Mouse (Mus musculus): ENCODE data around the gene Usp16.
"Not testable (repeated sequence)": the region's sequence is repeated elsewhere in the genome, so short reads cannot be mapped to it uniquely, and the experiment has no call there.

Gene Usp16

DNA sequence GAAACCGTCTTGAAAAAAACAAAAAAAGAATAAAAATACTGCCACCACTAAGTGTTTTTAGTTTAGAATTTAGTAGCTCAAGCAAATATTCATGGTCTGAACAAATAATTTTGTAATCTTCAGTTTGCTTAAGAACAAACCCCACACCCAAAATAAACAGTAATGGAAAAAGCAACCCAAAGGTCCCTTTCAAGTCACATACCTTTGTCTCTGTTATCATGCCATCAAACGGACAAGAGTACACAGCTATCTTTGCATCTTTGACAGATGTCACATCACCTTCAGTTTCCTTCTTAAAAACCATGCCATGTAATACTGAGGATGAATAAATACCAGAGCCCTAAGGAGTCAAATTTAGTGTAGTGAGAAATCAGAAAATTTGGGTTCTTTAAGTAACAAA, 34.1 kb downstream of the Usp16 start:
- no peak for DNase-seq

DNA sequence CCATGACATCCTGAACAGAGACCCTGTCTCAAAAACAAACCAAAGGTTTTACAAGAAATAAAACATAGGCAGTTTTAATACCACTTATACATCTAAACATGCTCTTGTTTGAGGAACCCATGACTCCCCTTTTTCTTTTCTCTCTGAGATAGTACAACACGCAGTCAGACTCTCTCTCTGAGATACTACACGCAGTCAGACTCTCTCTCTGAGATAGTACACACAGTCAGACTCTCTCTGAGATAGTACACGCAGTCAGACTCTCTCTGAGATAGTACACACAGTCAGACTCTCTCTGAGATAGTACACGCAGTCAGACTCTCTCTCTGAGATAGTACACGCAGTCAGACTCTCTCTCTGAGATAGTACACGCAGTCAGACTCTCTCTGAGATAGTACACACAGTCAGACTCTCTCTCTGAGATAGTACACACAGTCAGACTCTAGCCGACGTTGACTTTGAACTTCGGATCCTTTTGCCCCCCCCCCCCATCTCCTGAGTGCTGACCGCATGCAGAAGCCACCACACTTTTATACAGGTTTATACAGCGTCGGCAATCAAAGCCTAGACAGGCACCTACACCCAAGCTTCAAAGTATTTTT, 37.8 kb downstream of the Usp16 start:
- not testable (repeated sequence) for DNase-seq

DNA sequence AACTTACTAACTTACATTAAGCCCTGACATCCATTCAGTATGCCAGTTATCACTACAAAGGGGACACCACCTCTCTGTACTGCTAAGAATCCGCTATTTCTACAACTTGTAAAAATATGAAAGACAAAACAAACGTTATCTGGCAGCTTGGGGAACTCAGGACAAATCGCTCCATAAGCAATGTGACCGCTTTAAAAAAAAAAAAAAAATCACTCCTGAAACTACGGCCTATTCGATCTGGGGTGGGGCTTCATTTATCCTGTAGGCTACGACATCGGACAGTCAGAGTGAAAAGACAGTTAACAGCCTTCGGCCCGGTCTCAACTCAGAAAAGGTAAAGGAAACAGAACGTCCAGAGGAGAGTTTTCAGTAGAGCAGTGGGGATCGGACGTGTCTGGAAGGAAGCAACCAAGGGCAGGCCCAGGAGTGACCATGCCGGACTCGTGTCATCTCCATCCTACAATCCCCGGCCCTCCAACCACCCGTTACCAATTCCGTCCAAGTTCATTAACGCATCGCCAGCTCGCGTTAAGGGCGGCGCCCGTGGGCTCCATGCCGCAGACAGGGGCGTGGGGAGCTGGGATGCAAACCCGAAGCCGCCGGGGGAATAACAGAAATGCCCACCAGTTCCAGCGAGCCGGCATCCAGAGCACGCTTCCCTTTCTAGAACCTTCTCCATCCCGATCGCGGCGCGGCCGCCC, 40.6 kb downstream of the Usp16 start:
- no peak for DNase-seq

DNA sequence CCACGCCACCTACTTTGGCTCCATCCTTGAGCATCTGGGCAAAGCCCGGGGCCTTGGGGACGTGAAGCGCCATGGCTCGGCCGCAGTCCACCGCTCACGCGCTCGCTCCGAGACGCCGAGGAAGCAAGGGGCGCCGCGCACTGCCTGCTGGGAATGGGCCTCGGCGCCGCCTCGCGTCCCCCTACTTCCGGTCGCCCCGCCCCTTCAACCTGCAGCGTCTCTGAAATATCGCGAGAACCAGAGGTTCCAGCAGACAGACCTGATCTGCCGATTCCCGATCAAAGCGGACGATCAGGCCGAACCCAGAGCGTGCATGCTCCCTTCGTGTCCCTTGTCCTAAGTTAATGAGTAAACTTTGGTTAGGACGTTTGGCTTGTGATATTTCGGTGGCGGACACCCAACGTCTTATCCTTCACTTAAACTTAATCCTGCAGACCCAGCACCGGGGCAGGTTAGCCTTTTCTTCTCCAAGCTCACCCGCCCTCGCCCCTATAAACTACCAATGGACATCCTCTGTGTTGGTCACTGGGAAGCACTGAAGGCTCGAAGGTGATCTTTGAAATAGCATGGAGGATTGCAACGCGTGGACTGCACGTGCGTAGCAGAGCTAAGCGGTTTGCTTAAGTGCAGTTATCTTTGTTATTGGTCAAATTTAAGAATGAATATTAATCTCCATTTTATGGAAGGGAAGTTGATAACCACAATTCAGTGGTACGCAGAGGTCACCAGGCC, 41.4 kb downstream of the Usp16 start, which contains the start of gene Cct8:
Cct8 (minus strand) TSS at position 158 of the 732 bp plus-strand sequence.
- DNase-seq, result peak; percentile 96

DNA sequence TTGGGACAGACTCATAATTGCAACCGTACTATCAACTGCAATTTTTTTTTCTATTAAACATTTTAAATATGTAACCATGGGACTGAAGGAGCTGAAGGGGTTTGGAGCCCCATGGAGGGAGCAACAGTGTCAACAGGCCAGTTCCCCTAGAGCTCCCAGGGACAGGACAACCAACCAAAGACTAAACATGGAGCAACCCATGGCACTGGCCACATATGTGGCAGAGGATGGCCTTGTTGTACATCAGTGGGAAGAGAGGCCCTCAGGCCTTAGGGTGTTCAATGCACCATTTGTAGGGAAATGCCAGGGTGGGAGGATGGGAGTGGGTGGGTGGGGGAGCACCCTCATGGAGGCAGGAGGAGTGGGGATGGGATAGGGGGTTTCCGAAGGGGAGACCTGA, 42.2 kb downstream of the Usp16 start:
- DNase-seq, result peak; percentile 11

DNA sequence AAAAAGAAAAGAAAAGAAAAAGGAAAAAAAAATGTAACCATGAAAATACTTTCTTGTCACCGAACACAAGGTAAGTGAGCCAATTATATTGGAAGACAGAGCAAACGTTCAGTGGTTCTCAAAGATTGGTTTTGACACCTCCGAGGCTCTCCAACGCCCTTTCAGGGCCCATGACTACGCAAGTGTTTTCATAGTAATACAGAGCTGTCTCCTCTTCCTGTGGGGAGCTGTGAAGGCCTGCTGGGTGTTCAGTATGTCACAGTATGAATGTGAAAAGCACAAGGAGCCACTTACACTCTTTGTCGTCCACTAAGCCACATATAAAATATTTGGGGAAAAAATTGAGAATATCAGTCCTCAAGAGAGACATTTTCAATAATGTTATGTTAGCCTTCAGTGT, 42.7 kb downstream of the Usp16 start:
- no peak for DNase-seq

DNA sequence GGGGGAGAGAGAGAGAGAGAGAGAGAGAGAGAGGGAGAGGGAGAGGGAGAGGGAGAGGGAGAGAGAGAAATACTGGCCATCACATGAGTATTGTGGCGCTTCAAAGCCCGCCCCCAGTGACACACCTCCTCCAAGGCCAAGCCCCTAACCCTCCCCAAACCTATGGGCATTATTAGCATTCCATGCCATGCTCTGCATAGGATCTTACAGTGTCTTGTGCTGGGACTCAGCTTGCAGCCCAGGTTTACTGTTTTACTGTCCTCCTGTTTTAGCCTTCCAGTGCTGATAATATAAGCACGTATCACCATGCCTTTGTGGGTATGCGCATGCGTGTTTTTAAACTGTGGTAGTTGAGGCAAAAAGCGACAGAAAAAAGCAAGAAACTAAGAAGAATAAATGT, 45.1 kb downstream of the Usp16 start:
- DNase-seq, result no peak

DNA sequence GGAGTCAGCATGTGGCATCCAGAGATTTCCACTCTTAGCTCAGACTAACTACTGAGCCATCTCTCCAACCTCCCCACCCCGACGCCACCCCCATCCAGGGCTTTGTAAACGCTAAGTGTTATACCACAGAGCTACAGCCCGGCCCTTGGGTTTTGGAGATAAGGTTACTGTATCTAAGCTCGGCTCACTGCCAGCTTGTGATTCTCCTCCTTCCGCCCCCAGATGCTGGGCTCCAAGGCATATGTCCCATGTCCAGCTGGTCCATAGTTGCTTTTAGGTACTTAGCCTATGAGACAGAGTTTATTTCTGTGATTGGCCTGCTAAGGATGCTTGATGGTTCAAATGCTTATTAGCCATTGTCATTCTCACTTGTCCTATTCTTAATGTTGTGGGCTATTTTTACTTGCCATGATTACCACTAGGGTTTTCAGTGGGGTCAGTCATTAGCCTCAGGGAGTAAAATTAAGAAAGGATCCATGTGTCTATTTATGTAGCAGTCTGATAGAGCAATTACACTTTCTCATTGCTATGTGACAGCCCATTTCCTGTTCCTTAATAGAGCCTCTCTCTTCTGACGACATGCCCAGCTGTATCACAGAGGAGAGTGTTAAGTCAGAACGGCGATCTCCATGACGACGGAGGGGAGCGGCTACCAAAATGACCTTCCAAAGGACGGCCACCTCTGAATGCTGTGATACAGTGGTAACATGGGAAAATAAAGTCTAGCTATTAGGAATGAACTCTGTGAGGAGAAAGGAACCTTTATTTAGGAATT, 47.0 kb downstream of the Usp16 start:
- no peak for DNase-seq

DNA sequence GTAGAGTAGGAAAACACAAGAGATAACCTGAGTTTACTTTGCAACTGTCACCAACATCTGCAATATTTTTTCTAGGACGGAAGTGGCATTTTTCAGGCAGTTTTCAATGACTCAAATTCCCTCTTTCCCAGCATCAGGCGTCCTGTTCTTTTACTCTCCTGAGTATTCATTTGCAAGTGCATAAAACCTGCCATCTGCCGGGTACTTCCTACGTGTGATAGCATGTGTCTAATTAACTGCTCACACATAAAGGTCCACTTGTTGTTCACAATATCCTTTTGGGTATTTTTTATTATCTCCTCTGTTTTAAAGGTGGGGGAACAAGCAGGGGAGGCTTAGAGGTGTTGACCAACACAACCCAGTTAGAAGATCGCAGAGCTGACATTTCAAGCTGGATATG, 57.2 kb downstream of the Usp16 start:
- DNase-seq, result no peak

DNA sequence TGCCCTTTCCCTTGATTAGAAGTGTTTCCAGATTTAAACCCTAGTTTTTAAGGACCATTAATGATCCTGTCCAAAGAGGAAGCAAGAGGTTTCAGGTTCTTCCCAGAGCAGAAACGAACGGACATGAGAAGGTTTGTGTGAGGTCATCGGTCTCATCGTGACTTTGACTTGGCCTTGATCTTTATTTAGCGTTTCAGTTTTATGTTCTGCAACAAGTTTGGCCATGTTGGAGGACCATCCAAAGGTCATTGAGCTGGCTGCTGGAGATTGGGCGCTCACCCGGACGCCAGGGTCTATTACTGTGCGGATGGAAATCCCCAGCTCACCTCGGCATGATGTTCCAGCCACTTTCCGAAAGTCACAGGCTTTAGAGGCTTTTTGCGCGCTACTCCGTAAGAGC, 57.8 kb downstream of the Usp16 start:
- no peak for DNase-seq

DNA sequence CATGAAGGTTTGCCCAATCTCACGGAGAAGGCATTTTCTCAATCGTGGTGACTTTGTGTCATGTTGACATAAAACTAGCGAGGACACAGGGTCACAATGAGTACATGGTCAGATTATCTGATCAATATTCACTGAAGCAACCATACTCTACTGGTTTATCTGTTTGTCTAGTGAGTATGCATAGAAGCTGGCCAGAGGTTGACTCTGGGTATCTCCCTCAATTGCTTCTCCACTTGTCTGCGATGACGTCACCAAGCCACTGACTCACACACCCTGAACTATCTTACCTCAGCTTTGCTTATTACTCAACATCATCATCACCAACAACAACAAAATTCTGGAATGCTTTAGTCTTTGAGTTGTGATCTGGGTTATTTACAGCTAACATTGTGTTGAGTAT, 69.7 kb downstream of the Usp16 start:
- no peak for DNase-seq

DNA sequence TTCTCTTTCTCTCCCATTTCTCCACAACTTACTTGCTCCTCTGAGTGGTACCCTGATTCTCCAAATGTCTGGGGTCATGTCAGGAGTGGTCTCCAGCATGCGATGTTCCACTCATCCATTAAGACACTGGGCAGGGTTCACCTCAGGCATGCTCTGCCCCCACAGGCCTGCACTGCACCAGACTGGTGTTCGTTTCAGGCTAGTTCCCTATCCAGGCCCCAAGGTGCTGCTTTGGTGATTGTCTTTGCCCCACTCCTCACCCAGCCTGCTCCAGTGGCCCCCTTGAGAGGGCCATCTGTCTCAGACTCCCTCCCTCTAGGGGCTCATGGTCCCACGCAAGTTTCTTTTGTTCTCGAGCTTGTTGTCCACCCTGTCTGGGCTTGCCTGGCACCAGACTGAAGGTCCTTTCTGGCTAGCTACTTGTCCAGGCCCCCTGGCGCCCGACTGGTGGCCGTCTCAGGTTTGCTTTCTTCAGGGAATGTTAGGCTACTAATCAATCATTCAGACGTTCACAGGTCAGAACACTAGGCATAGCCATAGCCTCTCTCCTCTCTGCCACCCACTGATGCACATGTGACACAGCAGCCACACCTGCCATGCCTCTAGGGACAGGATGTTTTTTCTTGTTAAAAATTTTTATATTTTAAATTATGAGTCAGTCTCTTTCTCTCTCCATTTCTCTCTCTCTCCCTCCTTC, 73.2 kb downstream of the Usp16 start:
- DNase-seq, result no peak

DNA sequence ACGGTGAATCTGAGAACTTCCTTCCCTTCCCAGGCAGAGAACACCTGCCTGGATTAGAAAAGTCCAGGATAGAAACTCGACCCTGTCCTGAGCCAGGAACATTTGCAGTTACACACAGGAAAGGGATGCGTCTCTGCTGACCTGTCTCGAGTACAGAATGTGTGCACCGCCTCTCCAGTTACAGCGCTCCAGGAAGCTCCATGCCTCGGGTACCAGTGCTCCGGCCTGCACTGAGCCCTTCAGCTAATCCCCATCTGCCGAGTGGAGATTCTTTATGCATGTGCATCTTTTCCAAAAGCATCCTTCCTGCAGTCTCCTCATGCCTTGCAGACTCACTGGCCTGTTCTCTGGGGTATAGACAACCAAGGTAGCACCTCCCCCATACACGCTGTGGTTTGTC, 74.3 kb downstream of the Usp16 start:
- no peak for DNase-seq
